Mouse (Mus musculus): ENCODE results near the gene D1Ertd622e.

The D1Ertd622e gene

GRCm38 (mm10) chr1:97634104-97634503, 27.8 kb downstream of the D1Ertd622e start:
- DNase-seq (ENCODE audit: low spot score in 2 of 2), result no peak

GRCm38 (mm10) chr1:97632545-97633256, 29.2 kb downstream of the D1Ertd622e start:
- DNase-seq (ENCODE audit: low spot score in 2 of 2), result no peak

- no peak for DNase-seq (ENCODE audit: low spot score in 2 of 2)
These were observed 29.9 kb downstream of the D1Ertd622e start for GRCm38 (mm10) chr1:97631843-97632470.

- no peak for DNase-seq (ENCODE audit: low spot score in 2 of 2)
These were observed 31.7 kb downstream of the D1Ertd622e start for GRCm38 (mm10) chr1:97630146-97630545.

- DNase-seq (ENCODE audit: low spot score in 2 of 2), result no peak
These were observed 33.0 kb downstream of the D1Ertd622e start for GRCm38 (mm10) chr1:97628859-97629258.

GRCm38 (mm10) chr1:97628016-97628415, 33.9 kb downstream of the D1Ertd622e start:
- peak in 1 of 2 experiments; percentile 4 for DNase-seq (ENCODE audit: low spot score in 2 of 2)

GRCm38 (mm10) chr1:97625427-97625826, 36.4 kb downstream of the D1Ertd622e start:
- no peak for DNase-seq (ENCODE audit: low spot score in 2 of 2)

- no peak for DNase-seq (ENCODE audit: low spot score in 2 of 2)
These were observed 37.5 kb downstream of the D1Ertd622e start for GRCm38 (mm10) chr1:97624386-97624785.

GRCm38 (mm10) chr1:97623214-97623856, 38.5 kb downstream of the D1Ertd622e start:
- no peak for DNase-seq (ENCODE audit: low spot score in 2 of 2)

GRCm38 (mm10) chr1:97622574-97623208, 39.2 kb downstream of the D1Ertd622e start:
- no peak for DNase-seq (ENCODE audit: low spot score in 2 of 2)

GRCm38 (mm10) chr1:97619621-97620320, 42.1 kb downstream of the D1Ertd622e start:
- no peak for DNase-seq (ENCODE audit: low spot score in 2 of 2)

GRCm38 (mm10) chr1:97615525-97615924, 46.3 kb downstream of the D1Ertd622e start:
- no peak for DNase-seq (ENCODE audit: low spot score in 2 of 2)

GRCm38 (mm10) chr1:97614531-97615462, 47.1 kb downstream of the D1Ertd622e start:
- no peak for DNase-seq (ENCODE audit: low spot score in 2 of 2)

- no peak for DNase-seq (ENCODE audit: low spot score in 2 of 2)
These were observed 50.1 kb downstream of the D1Ertd622e start for GRCm38 (mm10) chr1:97611747-97612146.

- DNase-seq (ENCODE audit: low spot score in 2 of 2), result no peak
These were observed 58.5 kb downstream of the D1Ertd622e start for GRCm38 (mm10) chr1:97603361-97603760.

- DNase-seq (ENCODE audit: low spot score in 2 of 2), result no peak
These were observed 61.5 kb downstream of the D1Ertd622e start for GRCm38 (mm10) chr1:97600371-97600770.

GRCm38 (mm10) chr1:97599101-97599500, 62.8 kb downstream of the D1Ertd622e start:
- no peak for DNase-seq (ENCODE audit: low spot score in 2 of 2)

GRCm38 (mm10) chr1:97588561-97588960, 73.3 kb downstream of the D1Ertd622e start:
- no peak for DNase-seq (ENCODE audit: low spot score in 2 of 2)

- no peak for DNase-seq (ENCODE audit: low spot score in 2 of 2)
These were observed 76.8 kb downstream of the D1Ertd622e start for GRCm38 (mm10) chr1:97585106-97585505.

GRCm38 (mm10) chr1:97584171-97584570, 77.7 kb downstream of the D1Ertd622e start:
- DNase-seq (ENCODE audit: low spot score in 2 of 2), result no peak

GRCm38 (mm10) chr1:97583085-97583484, 78.8 kb downstream of the D1Ertd622e start:
- no peak for DNase-seq (ENCODE audit: low spot score in 2 of 2)
